Mouse (Mus musculus) hindbrain, embryonic 16.5 days (tissue): ENCODE measurements around the gene Memo1. TPM values are rescaled to one million over a fixed set of nuclear protein-coding genes. Genes with fewer than 3 reads are reported as not detected.
"Not testable (repeated sequence)": the region's sequence is repeated elsewhere in the genome, so short reads cannot be mapped to it uniquely, and the experiment has no call there.

Source experiments
- ATAC-seq: fragments of 200-750 bp; cut with Nextera tagmentation; 2 replicates; pipeline ENCODE4 v1.8.0; 2017; ENCODE audit warnings: moderate TSS enrichment, moderate library complexity
- H3K27ac ChIP-seq: fragments of 300-500 bp; sonication (generic); 2 replicates; pipeline ENCODE4 v1.5.1; 2014; ENCODE audit warnings: low read depth, mild to moderate bottlenecking, control low read depth, low read length, moderate library complexity
- H3K27me3 ChIP-seq: fragments of 300-500 bp; sonication (generic); replicated peaks from 2 replicates; pipeline ENCODE4 v1.6.1; 2014; ENCODE audit warnings: low read length; ENCODE audit not compliant: control insufficient read depth, insufficient read depth
- H3K36me3 ChIP-seq: fragments of 300-500 bp; sonication (generic); 2 replicates; pipeline ENCODE4 v1.6.1; 2014; ENCODE audit warnings: mild to moderate bottlenecking, low read length, moderate library complexity, mixed read lengths; ENCODE audit not compliant: control insufficient read depth, insufficient read depth
- H3K4me1 ChIP-seq: fragments of 300-500 bp; sonication (generic); 2 replicates; pipeline ENCODE4 v1.6.1; 2014; ENCODE audit warnings: low read depth, low read length; ENCODE audit not compliant: control insufficient read depth, insufficient read depth
- H3K4me2 ChIP-seq: fragments of 300-500 bp; sonication (generic); 2 replicates; pipeline ENCODE4 v1.6.1; 2014; ENCODE audit warnings: mild to moderate bottlenecking, low read length, control low read depth, moderate library complexity
- H3K4me3 ChIP-seq: fragments of 300-500 bp; sonication (generic); 2 replicates; pipeline ENCODE4 v1.5.1; 2014; ENCODE audit warnings: mild to moderate bottlenecking, low read length, control low read depth, moderate library complexity
- H3K9ac ChIP-seq: fragments of 300-500 bp; sonication (generic); 2 replicates; pipeline ENCODE4 v1.6.1; 2014; ENCODE audit warnings: low read depth, mild to moderate bottlenecking, control low read depth, low read length, moderate library complexity
- H3K9me3 ChIP-seq: fragments of 300-500 bp; sonication (generic); 2 replicates; pipeline ENCODE4 v1.6.1; 2014; ENCODE audit warnings: mild to moderate bottlenecking, low read length, moderate library complexity; ENCODE audit not compliant: control insufficient read depth
- WGBS: fragments of 180-500 bp; shearing (Covaris S2); extraction: QIAGEN DNeasy Blood & Tissue Kit; methylation state at CpG from one replicate; pipeline ENCODE4 v1.1.7; 2014; 5-methylcytosine and 5-hydroxymethylcytosine counted together
- polyA plus RNA-seq: library from polyadenylated mRNA; unstranded; fragments of >200 nt; fragmentation: Nextera tagmentation; extraction: Ambion mirVana; gene quantifications from 2 replicates; pipeline ENCODE4 v1.2.1, GENCODE M21; 2015

The Memo1 gene
- polyA plus RNA-seq, 1 experiment from 2014 or later = 52.9 TPM

- Histone ChIP-seq H3K4me1 (no peaks in the 10 kb centered on the region), H3K9ac (no peak overlapping the region), H3K27ac (no peak overlapping the region), H3K4me2 (no peak overlapping the region), H3K9me3 (no peaks in the 10 kb centered on the region), H3K27me3 (no peaks in the 10 kb centered on the region), H3K36me3 (0 out of 2 replicates have a peak, but pooled peaks cover 2% of the 10 kb centered on the region), H3K4me3 (no peak overlapping the region)
- ATAC-seq = no peak
- WGBS = 67% methylated on average over 2 of the region's 2 CpGs
Measured at GRCm38 (mm10) chr17:74217304-74217703, 78.0 kb downstream of the Memo1 start.

- H3K4me3 ChIP-seq, H3K27ac ChIP-seq, H3K4me1 ChIP-seq, H3K9me3 ChIP-seq, H3K4me2 ChIP-seq, H3K27me3 ChIP-seq, H3K36me3 ChIP-seq, H3K9ac ChIP-seq: not testable (repeated sequence)
- WGBS = 74% methylated on average over 16 of the region's 16 CpGs
- ATAC-seq = peak; percentile 66
Measured at GRCm38 (mm10) chr17:74212831-74213524, 82.3 kb downstream of the Memo1 start.

- H3K4me1 ChIP-seq = no peaks in the 10 kb centered on the region
- no peaks in the 10 kb centered on the region for H3K9me3 ChIP-seq
- no peaks in the 10 kb centered on the region for H3K36me3 ChIP-seq
- H3K27ac ChIP-seq = no peak overlapping the region
- no peak overlapping the region for H3K4me2 ChIP-seq
- no peak for ATAC-seq
- no peaks in the 10 kb centered on the region for H3K27me3 ChIP-seq
- WGBS = 68% methylated on average over 5 of the region's 5 CpGs
- H3K4me3 ChIP-seq = no peak overlapping the region
- no peak overlapping the region for H3K9ac ChIP-seq
Measured at GRCm38 (mm10) chr17:74209143-74209908, 86.0 kb downstream of the Memo1 start.

- Histone ChIP-seq H3K4me3 (no peak overlapping the region), H3K36me3 (no peaks in the 10 kb centered on the region), H3K4me1 (no peaks in the 10 kb centered on the region), H3K4me2 (no peak overlapping the region), H3K9me3 (no peaks in the 10 kb centered on the region), H3K27me3 (no peaks in the 10 kb centered on the region), H3K27ac (no peak overlapping the region), H3K9ac (no peak overlapping the region)
- peak; percentile 67; the same call in 1 of the 2 replicates for ATAC-seq
- WGBS = 25% methylated on average over 2 of the region's 2 CpGs
Measured at GRCm38 (mm10) chr17:74195943-74196342, 99.4 kb downstream of the Memo1 start.

- Histone ChIP-seq H3K9me3 (no peaks in the 10 kb centered on the region), H3K4me3 (no peak overlapping the region), H3K4me2 (no peak overlapping the region), H3K4me1 (no peaks in the 10 kb centered on the region), H3K9ac (no peak overlapping the region), H3K27me3 (no peaks in the 10 kb centered on the region), H3K36me3 (no peaks in the 10 kb centered on the region), H3K27ac (no peak overlapping the region)
- no peak for ATAC-seq
- 61% methylated on average over 9 of the region's 9 CpGs for WGBS
Measured at GRCm38 (mm10) chr17:74194755-74195154, 100.6 kb downstream of the Memo1 start.

GRCm38 (mm10) chr17:74193463-74193862, 101.9 kb downstream of the Memo1 start:
- 76% methylated on average over 1 of the region's 1 CpGs for WGBS
- Histone ChIP-seq H3K9me3 (no peaks in the 10 kb centered on the region), H3K9ac (no peak overlapping the region), H3K4me2 (no peak overlapping the region), H3K27me3 (no peaks in the 10 kb centered on the region), H3K27ac (no peak overlapping the region), H3K36me3 (no peaks in the 10 kb centered on the region), H3K4me1 (no peaks in the 10 kb centered on the region), H3K4me3 (no peak overlapping the region)
- ATAC-seq = no peak

- no peak for ATAC-seq
- H3K4me2 ChIP-seq = no peak overlapping the region
- 66% methylated on average over 5 of the region's 5 CpGs for WGBS
- no peaks in the 10 kb centered on the region for H3K36me3 ChIP-seq
- H3K27ac ChIP-seq = no peak overlapping the region
- no peak overlapping the region for H3K4me3 ChIP-seq
- no peaks in the 10 kb centered on the region for H3K4me1 ChIP-seq
- H3K9ac ChIP-seq = no peak overlapping the region
- H3K27me3 ChIP-seq = no peaks in the 10 kb centered on the region
- H3K9me3 ChIP-seq = no peaks in the 10 kb centered on the region
Measured at GRCm38 (mm10) chr17:74191446-74191845, 103.9 kb downstream of the Memo1 start.

- WGBS = 57% methylated on average over 5 of the region's 5 CpGs
- no peak overlapping the region for H3K9ac ChIP-seq
- no peaks in the 10 kb centered on the region for H3K9me3 ChIP-seq
- H3K4me3 ChIP-seq = no peak overlapping the region
- ATAC-seq = peak; percentile 56; the same call in 1 of the 2 replicates
- no peak overlapping the region for H3K27ac ChIP-seq
- H3K4me1 ChIP-seq = no peaks in the 10 kb centered on the region
- no peak overlapping the region for H3K4me2 ChIP-seq
- H3K36me3 ChIP-seq = no peaks in the 10 kb centered on the region
- no peaks in the 10 kb centered on the region for H3K27me3 ChIP-seq
Measured at GRCm38 (mm10) chr17:74186197-74186596, 109.1 kb downstream of the Memo1 start.

GRCm38 (mm10) chr17:74184739-74185138, 110.6 kb downstream of the Memo1 start:
- Histone ChIP-seq H3K9ac (no peak overlapping the region), H3K4me1 (no peaks in the 10 kb centered on the region), H3K4me2 (no peak overlapping the region), H3K27ac (no peak overlapping the region), H3K36me3 (no peaks in the 10 kb centered on the region), H3K27me3 (no peaks in the 10 kb centered on the region), H3K4me3 (no peak overlapping the region), H3K9me3 (no peaks in the 10 kb centered on the region)
- 97% methylated on average over 1 of the region's 1 CpGs for WGBS
- no peak for ATAC-seq
